Mouse (Mus musculus) forebrain, embryonic 12.5 days (tissue): Measurements from ENCODE around the gene Nceh1. TPM values are rescaled to one million over a fixed set of nuclear protein-coding genes. Genes with fewer than 3 reads are reported as not detected.

Source experiments
- ATAC-seq: fragments of 200-750 bp; cut with Nextera tagmentation; 2 replicates; pipeline ENCODE4 v1.8.0; 2017; ENCODE audit warnings: moderate TSS enrichment; ENCODE audit not compliant: low FRiP score
- H3K27ac ChIP-seq: fragments of 300-500 bp; sonication (generic); 2 replicates; pipeline ENCODE4 v1.5.1; 2016; ENCODE audit warnings: mild to moderate bottlenecking
- H3K27me3 ChIP-seq: fragments of 300-500 bp; sonication (generic); 2 replicates; pipeline ENCODE4 v1.6.1; 2016; ENCODE audit warnings: mild to moderate bottlenecking
- H3K36me3 ChIP-seq: fragments of 300-500 bp; sonication (generic); replicated peaks from 2 replicates; pipeline ENCODE4 v1.6.1; 2016; ENCODE audit warnings: mild to moderate bottlenecking
- H3K4me1 ChIP-seq: fragments of 300-500 bp; sonication (generic); 2 replicates; pipeline ENCODE4 v1.6.1; 2016
- H3K4me2 ChIP-seq: fragments of 300-500 bp; sonication (generic); 2 replicates; pipeline ENCODE4 v1.6.1; 2016; ENCODE audit warnings: mild to moderate bottlenecking, moderate library complexity
- H3K4me3 ChIP-seq: fragments of 300-500 bp; sonication (generic); replicated peaks from 2 replicates; pipeline ENCODE4 v1.5.1; 2016; ENCODE audit warnings: mild to moderate bottlenecking
- H3K9ac ChIP-seq: fragments of 300-500 bp; sonication (generic); 2 replicates; pipeline ENCODE4 v1.6.1; 2016; ENCODE audit warnings: mild to moderate bottlenecking
- H3K9me3 ChIP-seq: fragments of 300-500 bp; sonication (generic); 2 replicates; pipeline ENCODE4 v1.6.1; 2016
- WGBS: fragments of 180-500 bp; shearing (Covaris S2); methylation state at CpG from one replicate; pipeline ENCODE4 v1.1.7; 2016; 5-methylcytosine and 5-hydroxymethylcytosine counted together
- polyA plus RNA-seq: library from polyadenylated mRNA; unstranded; fragments of >200 nt; fragmentation: Nextera tagmentation; extraction: Ambion mirVana; gene quantifications from 2 replicates; pipeline ENCODE4 v1.2.1, GENCODE M21; 2016

Gene Nceh1
- polyA plus RNA-seq, result 4.1 and 4.4 TPM in 2 replicates

DNA sequence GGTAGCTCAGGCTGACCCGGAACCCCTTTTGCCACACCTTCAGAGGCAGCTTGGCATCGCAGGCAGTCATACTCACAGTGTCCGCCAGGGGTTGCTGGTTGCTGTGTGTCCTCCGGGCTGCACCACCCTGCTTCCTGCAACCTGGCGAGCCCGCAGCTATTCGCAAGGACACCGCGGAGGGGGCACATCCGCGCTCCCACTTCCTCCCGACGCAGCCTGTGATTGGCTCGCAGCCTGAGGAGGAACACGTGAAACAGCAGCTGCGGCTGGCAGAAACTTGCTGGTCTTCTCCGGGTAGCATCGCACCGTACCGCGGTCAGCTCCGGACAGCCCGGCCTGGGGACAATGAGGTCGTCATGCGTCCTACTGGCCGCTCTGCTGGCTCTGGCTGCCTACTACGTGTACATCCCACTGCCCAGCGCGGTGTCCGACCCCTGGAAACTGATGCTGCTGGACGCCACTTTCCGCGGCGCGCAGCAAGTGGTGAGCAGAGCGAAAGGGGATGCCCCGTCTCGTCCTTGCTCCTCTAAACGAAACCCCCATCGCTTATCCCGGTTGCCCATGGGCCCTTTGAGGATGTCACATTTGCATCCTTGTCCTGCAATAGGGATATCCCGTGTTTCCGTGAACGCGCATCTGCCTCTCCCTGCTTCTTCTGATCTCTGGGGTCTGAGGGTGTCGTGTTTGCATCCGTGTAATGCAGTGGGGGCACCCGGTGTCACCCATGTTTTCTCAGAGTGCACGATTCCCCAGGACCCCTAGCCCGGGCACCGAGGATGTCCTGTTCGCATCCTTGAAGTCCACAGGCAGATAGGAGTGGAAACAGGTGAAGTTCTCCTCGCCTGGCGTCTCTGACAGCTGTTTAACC is at the start of gene Nceh1:
TSS of gene Nceh1 (plus strand) at position 233 of the 868 bp plus-strand sequence.
- Histone ChIP-seq H3K9ac (peak within 1 kb of the TSS; percentile 70), H3K4me3 (peak within 1 kb of the TSS; percentile 68), H3K27ac (no peak within 1 kb of the TSS), H3K9me3 (no peaks in the 10 kb centered on the region), H3K36me3 (no peaks in the 10 kb centered on the region), H3K4me1 (peaks cover 4% of the 10 kb centered on the region), H3K27me3 (0 out of 2 replicates have a peak, but pooled peaks cover 8% of the 10 kb centered on the region), H3K4me2 (peak within 1 kb of the TSS; percentile 92)
- under 1% methylated on average over 54 of the region's 54 CpGs for WGBS
- peak; percentile 100 for ATAC-seq

DNA sequence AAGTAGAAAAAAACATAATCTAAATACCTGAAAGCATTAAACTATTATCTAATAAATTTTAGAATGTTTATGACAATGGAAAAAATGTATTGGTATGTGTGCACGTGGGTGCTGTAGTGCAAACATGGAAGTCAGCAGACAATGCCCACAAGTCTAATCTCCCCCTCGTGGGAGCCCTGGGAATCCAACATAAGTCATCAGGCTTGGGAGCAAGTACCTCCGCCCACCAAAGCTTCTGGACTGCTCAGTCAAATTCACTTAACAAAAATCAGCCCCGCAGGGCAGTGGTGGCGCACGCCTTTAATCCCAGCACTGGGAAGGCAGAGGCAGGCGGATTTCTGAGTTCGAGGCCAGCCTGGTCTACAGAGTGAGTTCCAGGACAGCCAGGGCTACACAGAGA is 42.7 kb upstream of the Nceh1 start:
- no peak overlapping the region for H3K4me2 ChIP-seq
- WGBS, result 90% methylated on average over 8 of the region's 8 CpGs
- H3K4me1 ChIP-seq, result no peaks in the 10 kb centered on the region
- no peak overlapping the region for H3K9ac ChIP-seq
- H3K27me3 ChIP-seq, result no peaks in the 10 kb centered on the region
- no peak for ATAC-seq
- no peaks in the 10 kb centered on the region for H3K9me3 ChIP-seq
- H3K4me3 ChIP-seq, result no peak overlapping the region
- H3K27ac ChIP-seq, result no peak overlapping the region
- peaks cover 79% of the 10 kb centered on the region for H3K36me3 ChIP-seq

DNA sequence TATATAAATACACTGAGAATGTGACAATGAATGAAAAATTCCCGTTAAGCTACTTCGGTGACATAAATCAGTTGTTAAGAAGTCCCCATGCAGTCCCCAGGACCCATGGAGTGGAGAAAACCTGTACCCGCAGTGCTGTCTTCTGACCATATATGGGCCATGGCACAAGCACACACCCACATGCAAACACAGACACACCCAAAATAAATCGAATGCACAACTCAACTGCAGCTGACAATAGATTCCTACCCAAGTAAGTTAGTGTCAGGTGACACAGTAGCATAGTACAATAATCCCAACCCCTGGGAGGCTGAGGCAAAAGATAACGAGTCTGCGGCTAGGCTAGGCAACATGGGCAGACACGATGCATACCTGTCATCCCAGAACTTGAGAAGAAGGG is 39.2 kb upstream of the Nceh1 start:
- peaks cover 65% of the 10 kb centered on the region for H3K36me3 ChIP-seq

DNA sequence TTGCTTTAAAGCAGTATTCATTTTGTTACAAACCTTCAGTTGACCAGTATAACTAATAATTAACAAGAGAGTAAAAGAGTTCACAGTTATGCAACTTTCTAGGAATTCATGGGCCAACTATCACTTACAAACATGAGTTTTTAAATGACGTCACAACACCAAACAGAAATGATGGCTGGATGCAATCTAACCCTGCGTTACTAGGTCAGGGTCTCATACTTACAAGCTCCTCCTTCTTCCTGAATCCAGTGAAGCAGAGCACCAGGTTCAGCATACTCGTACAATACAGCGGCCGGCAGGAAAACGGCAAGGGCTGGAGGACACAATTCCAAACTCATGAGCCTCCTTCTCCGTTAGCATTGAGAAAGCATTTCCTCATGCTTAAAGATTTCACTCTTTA is 37.0 kb upstream of the Nceh1 start:
- ATAC-seq, result no peak
- no peak overlapping the region for H3K9ac ChIP-seq
- no peaks in the 10 kb centered on the region for H3K27me3 ChIP-seq
- H3K9me3 ChIP-seq, result no peaks in the 10 kb centered on the region
- peaks cover 59% of the 10 kb centered on the region for H3K36me3 ChIP-seq
- WGBS, result 95% methylated on average over 7 of the region's 7 CpGs
- H3K4me1 ChIP-seq, result no peaks in the 10 kb centered on the region
- H3K4me3 ChIP-seq, result no peak overlapping the region
- no peak overlapping the region for H3K4me2 ChIP-seq
- H3K27ac ChIP-seq, result no peak overlapping the region

More for the DNA sequence above, 39.2 kb upstream of the Nceh1 start:
- no peaks in the 10 kb centered on the region for H3K27me3 ChIP-seq
- H3K4me2 ChIP-seq, result no peak overlapping the region
- no peak overlapping the region for H3K4me3 ChIP-seq
- ATAC-seq, result no peak
- H3K9ac ChIP-seq, result no peak overlapping the region
- no peaks in the 10 kb centered on the region for H3K9me3 ChIP-seq
- no peak overlapping the region for H3K27ac ChIP-seq
- WGBS, result 90% methylated on average over 7 of the region's 7 CpGs
- H3K4me1 ChIP-seq, result no peaks in the 10 kb centered on the region

DNA sequence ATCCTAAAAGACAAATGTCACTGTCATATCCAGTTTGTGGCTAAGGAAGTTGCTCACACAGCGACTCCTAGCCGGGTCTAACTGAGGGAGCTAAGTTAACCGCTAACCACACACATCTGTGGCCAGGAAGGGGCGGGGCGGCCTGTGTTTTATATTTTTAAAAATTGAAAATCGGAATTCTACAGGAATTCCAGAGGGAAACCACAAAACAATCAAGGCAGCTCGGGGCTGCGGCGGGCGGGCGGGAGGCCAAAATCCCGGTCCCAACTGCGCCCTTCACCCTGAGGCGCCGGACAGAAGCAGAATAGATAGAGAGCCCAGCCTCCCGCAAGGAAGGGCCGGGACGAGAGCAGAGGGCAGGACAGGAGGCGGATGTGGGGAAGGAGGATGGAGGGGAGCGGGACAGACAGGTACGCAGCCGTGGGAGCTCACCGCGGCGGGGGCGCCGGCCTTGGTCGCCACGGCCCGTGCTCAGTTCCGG is 29.5 kb upstream of the Nceh1 start:
- Histone ChIP-seq H3K4me3 (peak overlapping the region; percentile 87), H3K36me3 (peaks cover 14% of the 10 kb centered on the region), H3K9ac (peak overlapping the region; percentile 86), H3K4me1 (peaks cover 28% of the 10 kb centered on the region), H3K9me3 (no peaks in the 10 kb centered on the region), H3K27ac (peak overlapping the region; percentile 70), H3K27me3 (no peaks in the 10 kb centered on the region), H3K4me2 (peak overlapping the region; percentile 73)
- under 1% methylated on average over 28 of the region's 31 CpGs for WGBS
- ATAC-seq, result peak; percentile 62

DNA sequence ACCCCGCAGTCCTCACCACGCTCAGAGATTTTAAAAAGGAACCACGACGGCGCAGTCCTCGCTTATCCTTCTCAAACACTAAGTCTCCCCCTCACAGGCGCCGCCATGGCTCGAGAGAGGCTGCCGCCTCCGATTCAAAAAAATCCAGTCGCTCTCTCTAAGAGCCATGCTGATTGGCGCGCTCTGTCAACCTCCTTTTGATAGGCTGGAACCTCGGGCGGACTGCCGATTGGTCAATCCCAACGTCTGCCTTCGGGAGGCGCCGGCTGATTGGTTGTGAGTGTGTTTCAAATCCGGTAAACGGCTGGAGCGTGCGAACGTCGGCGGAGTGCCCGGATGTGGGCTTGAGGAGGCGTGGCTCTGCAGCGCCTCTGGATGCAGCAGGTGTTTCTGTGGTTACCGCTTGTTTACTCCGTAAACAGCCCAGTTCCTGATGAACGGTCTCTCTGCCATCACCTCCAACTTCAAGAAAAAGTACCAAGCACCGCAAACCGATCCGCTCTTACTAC is 29.0 kb upstream of the Nceh1 start, which contains the start of gene Ect2:
TSS of gene Ect2 (minus strand) at position 178 of the 509 bp plus-strand sequence.
- Histone ChIP-seq H3K9me3 (no peaks in the 10 kb centered on the region), H3K27ac (peak within 1 kb of the TSS; percentile 70), H3K36me3 (peaks cover 10% of the 10 kb centered on the region; the same call in 1 of the 2 replicates), H3K27me3 (no peaks in the 10 kb centered on the region), H3K4me3 (peak within 1 kb of the TSS; percentile 87), H3K4me1 (peaks cover 28% of the 10 kb centered on the region), H3K9ac (peak within 1 kb of the TSS; percentile 86), H3K4me2 (peak within 1 kb of the TSS; percentile 73)
- under 1% methylated on average over 37 of the region's 37 CpGs for WGBS
- peak; percentile 100 for ATAC-seq

DNA sequence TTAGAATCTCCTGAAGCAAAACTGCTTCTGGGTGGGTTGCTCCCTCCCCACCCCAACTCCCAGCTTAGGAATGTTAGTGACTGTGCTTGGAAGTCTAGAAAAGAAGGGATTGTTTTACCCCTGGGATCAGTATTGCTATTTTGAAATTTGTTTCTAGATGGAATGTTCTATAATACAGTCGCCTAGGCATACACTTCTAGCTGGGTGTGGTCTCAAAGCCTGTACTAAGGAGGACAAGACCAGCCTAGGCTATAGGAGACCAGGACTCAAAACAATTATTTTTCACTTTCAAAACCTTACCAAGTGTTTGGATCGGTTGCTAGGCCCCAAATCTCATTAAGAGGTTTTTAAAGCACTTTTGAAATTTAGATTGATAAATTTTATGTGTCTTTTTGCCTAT is 28.5 kb upstream of the Nceh1 start:
- H3K27me3 ChIP-seq, result no peaks in the 10 kb centered on the region
- peak overlapping the region; percentile 49 for H3K4me2 ChIP-seq
- ATAC-seq, result peak; percentile 9; the same call in 1 of the 2 replicates
- H3K36me3 ChIP-seq, result peaks cover 7% of the 10 kb centered on the region; the same call in 1 of the 2 replicates
- peak overlapping the region; percentile 87 for H3K4me3 ChIP-seq
- H3K9me3 ChIP-seq, result no peaks in the 10 kb centered on the region
- 0 out of 2 replicates have a peak overlapping the region, but pooled peaks have one; percentile 2 for H3K27ac ChIP-seq
- H3K9ac ChIP-seq, result no peak overlapping the region
- peaks cover 28% of the 10 kb centered on the region for H3K4me1 ChIP-seq
- WGBS, result 55% methylated on average over 2 of the region's 2 CpGs

DNA sequence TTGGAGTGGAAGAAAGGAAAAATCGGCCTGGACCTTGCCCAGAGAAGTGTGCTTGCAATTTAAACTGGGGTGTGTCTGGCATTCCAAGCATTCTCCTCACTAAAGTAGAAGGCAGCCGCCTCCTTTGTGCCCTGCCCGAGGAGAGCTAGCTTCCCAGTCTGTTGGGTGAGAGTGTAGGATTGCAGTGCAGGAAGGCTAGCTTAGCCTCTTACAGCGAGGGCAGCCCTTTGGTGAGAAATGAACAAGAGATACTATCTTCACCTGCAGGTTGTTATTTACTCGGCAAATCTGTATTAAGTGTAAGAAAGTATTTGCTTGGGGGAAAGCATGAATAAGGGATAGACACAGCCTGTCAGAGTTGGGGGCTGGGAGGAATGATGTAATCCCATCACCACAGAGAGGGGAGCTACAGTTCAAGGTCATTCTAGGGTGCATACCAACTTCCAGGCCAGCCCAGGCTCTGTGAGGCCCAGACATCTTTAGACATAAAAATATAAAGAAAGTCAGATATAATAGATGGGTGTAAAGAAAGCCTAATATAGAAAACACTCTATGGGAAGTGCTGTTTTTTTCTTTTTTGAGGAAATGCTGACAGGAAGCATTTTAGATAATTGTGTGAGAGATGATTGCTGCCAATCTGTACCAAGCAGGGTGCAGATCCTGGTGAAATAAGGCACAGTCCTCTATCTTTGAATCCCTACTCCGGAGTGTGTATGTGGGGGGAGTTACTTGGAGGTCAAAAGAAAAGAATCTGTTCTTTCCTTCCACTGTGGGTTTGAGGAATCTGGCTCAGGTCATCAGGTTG is 27.5 kb upstream of the Nceh1 start:
- WGBS, result 11% methylated on average over 6 of the region's 6 CpGs
- Histone ChIP-seq H3K27ac (peak overlapping the region; percentile 2; the same call in 1 of the 2 replicates), H3K27me3 (no peaks in the 10 kb centered on the region), H3K9me3 (no peaks in the 10 kb centered on the region), H3K36me3 (no peaks in the 10 kb centered on the region), H3K4me2 (no peak overlapping the region), H3K4me3 (no peak overlapping the region), H3K4me1 (peaks cover 28% of the 10 kb centered on the region), H3K9ac (0 out of 2 replicates have a peak overlapping the region, but pooled peaks have one; percentile 17)
- no peak for ATAC-seq

DNA sequence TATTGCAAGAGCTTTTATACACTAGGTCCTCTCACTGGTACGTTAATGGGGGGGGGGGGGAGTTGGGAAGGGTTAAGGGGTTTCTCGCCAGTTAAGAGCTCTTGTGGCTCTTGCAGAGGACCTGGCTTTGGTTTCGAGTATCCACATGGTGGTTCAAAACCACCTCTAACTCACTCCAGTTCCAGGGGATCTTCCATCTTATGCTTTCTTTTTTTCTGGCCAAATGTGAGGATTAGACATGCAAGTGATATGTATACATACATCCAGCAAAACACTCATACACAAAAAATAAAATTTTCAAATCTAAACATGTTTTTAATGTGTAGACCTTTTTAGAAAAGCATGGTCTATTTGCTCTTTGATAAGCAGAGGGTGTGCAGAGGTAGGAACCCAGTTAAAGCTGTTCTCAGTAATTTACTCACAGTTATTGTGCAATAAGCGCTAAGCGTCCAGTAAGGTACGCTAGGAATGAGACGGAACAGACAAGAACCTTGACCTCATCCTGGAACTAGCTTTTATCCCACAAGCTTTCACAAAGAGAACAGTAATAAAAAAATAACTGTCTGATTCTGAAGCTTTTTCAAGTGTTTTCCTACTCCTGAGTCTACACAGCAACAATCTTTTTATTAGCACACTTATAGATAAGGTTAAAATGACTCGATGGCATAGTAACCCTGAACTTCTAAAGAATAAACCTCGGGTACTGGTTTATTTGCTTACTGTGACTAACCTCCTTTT is 26.7 kb upstream of the Nceh1 start:
- Histone ChIP-seq H3K27me3 (no peaks in the 10 kb centered on the region), H3K36me3 (no peaks in the 10 kb centered on the region), H3K9me3 (no peaks in the 10 kb centered on the region), H3K4me3 (no peak overlapping the region), H3K4me2 (no peak overlapping the region), H3K4me1 (peaks cover 28% of the 10 kb centered on the region), H3K9ac (no peak overlapping the region), H3K27ac (no peak overlapping the region)
- no peak for ATAC-seq
- 67% methylated on average over 9 of the region's 9 CpGs for WGBS

DNA sequence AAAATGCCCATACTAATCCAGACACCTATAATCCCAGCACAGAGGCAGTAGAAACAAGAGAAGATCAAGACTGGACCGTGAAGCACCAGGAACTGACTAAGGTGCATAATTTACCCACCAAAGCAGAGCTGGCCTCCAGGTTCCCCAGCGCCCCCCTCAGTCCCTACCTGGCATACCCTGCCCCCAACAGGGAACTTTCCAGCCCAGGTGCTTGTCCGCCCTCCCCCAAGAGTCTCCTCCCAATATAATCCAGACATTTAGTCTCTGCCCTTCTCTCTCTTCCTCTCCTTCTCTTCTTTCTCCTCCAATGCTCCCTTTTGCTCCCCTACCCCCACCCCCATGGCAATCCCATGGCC is 26.2 kb upstream of the Nceh1 start:
- Histone ChIP-seq H3K27me3 (no peaks in the 10 kb centered on the region), H3K4me1 (peaks cover 23% of the 10 kb centered on the region), H3K9me3 (no peaks in the 10 kb centered on the region), H3K4me3 (no peak overlapping the region), H3K36me3 (no peaks in the 10 kb centered on the region), H3K4me2 (no peak overlapping the region), H3K27ac (no peak overlapping the region), H3K9ac (no peak overlapping the region)
- 63% methylated on average over 3 of the region's 3 CpGs for WGBS
- ATAC-seq, result no peak

DNA sequence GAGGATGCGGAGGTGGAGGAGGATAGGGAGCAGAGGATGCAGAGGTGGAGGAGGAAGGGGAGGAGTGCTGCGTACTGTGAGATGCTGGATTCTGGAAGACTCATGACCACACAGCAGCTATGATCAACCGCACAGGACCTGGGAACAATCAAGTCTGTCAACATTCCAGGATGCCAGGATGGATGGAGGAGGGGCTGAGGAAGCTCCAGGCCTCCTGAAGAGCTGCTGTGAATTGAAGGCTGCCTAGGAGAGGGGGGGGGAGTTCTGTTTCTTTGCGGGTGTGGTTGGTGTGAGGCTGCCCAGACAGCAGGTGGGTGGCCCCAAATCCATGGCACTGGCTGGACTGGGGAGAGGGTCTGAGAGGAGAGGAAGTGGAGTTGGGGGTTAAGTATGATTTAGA is 23.9 kb upstream of the Nceh1 start:
- H3K4me1 ChIP-seq, result peaks cover 7% of the 10 kb centered on the region; the same call in 1 of the 2 replicates
- 73% methylated on average over 4 of the region's 4 CpGs for WGBS
- no peaks in the 10 kb centered on the region for H3K9me3 ChIP-seq
- no peak overlapping the region for H3K4me3 ChIP-seq
- no peak overlapping the region for H3K4me2 ChIP-seq
- no peak overlapping the region for H3K27ac ChIP-seq
- H3K36me3 ChIP-seq, result no peaks in the 10 kb centered on the region
- no peaks in the 10 kb centered on the region for H3K27me3 ChIP-seq
- H3K9ac ChIP-seq, result peak overlapping the region; percentile 29; the same call in 1 of the 2 replicates
- no peak for ATAC-seq
